Comparison of ENCODE assay signal across 23 mouse cellular contexts in the genomic region with DNA sequence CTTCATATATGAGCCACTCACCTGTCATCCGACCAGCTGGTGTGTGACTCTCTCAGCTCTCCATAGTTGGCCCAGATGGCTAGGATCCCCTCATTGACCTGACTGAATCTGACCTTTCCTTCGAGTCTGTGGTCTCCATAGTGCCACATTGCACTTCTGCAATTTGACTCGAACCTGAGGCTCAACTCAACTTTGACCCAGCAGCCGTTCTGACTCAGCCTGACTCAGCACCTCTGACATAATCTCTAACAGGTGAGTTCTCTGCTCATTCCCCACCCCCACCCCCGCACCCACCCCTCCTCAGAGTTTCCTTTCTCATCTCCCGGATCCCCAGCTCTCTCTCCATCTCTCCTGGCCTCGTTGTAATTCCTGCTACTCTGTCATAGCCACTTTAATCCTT. TPM values are rescaled to one million over a fixed set of nuclear protein-coding genes. Genes with fewer than 3 reads are reported as not detected.
DNase-seq lines count a peak whose midpoint lies in the region; ATAC-seq and TF ChIP-seq lines count a peak whose summit lies in the region.
"Had no signal": no experiment of that assay in that cellular context is flagged by ENCODE, and none has a peak within 500 bp of the region (broad histone marks: within the 10 kb centered on the region; RNA-seq: fewer than 3 reads in every experiment).

No protein-coding gene starts in this region.

- H3K9ac ChIP-seq in ES-Bruce4 (ENCODE audit: low read depth, poor library complexity, severe bottlenecking) (no peak overlapping the region), ES-E14 (ENCODE audit: insufficient read depth, low read depth, low read length, poor library complexity, severe bottlenecking) (no peak overlapping the region)

- intact Hi-C loops in heart, postnatal 10 days (cut with DNase I): loop anchor here (10.0 kb wide), 1 partner anchor 612 kb away; no protein-coding TSS in a partner anchor

- peaks cover 3% of the 10 kb centered on the region for H3K27me3 ChIP-seq in ES-Bruce4 (ENCODE audit: control insufficient read depth, insufficient read depth, low read length, poor library complexity, severe bottlenecking)
- H3K27me3 ChIP-seq: CH12.LX had no signal

- ATAC-seq in activated CD4-positive, CD25-positive, alpha-beta regulatory T cell, adult 4 months: no peak
- ATAC-seq: CD4-positive, CD25-positive, alpha-beta regulatory T cell, adult 4 months; Patski had no signal

- 0 out of 2 replicates have a peak, but pooled peaks have one; percentile 61 for TF ChIP-seq EP300 in ES-Bruce4 (IDR thresholded peaks at IDR 0.05; ENCODE audit: insufficient read depth, low read depth, low read length)

- no peak for TF ChIP-seq CTCF in ES-Bruce4 (IDR thresholded peaks at IDR 0.05; ENCODE audit: low read depth, low read length)

- H3K4me3 ChIP-seq in ES-Bruce4 (ENCODE audit: low read depth, low read length): no peak overlapping the region
- H3K4me3 ChIP-seq in ES-E14 (ENCODE audit: insufficient read depth in 1 of 2, low read depth in 1 of 2, low read length in 2 of 2, poor library complexity in 1 of 2, severe bottlenecking in 1 of 2): no peak overlapping the region

- H3K9me3 ChIP-seq in ES-Bruce4 (replicated peaks; ENCODE audit: control insufficient read depth, insufficient read depth, low read length, poor library complexity, severe bottlenecking) (no peaks in the 10 kb centered on the region), ES-E14 (ENCODE audit: control insufficient read depth, insufficient read depth, low read depth, low read length) (no peaks in the 10 kb centered on the region)

- H3K27ac ChIP-seq in ES-Bruce4 (ENCODE audit: insufficient read depth, low read length): no peak overlapping the region
- no peak overlapping the region for H3K27ac ChIP-seq in ES-E14 (ENCODE audit: insufficient read depth, low read depth, low read length, poor library complexity, severe bottlenecking)

- DNase-seq in ES-E14 (ENCODE audit: low read depth, low spot score): no peak
- DNase-seq in heart, postnatal 10 days: no peak
- DNase-seq: adrenal gland, adult 2 months; adrenal gland, adult 8-10 months; adrenal gland, postnatal 10 days; adrenal gland, postnatal 14 days; adrenal gland, postnatal 25 days; adrenal gland, postnatal 36 days; B cell, adult 2 months; cerebellum, adult 11 months; cerebellum, adult 11-12 months; cerebellum, adult 18-20 months; cerebellum, adult 2 months; cerebellum, adult 8-10 months; cerebellum, adult 9-10 months had no signal

- no peak for TF ChIP-seq POLR2A in ES-Bruce4 (IDR thresholded peaks at IDR 0.05; ENCODE audit: insufficient read depth, low read length)

- H3K4me1 ChIP-seq in ES-Bruce4 (ENCODE audit: control insufficient read depth, insufficient read depth, low read length) (no peaks in the 10 kb centered on the region), ES-E14 (ENCODE audit: control insufficient read depth in 2 of 2, insufficient read depth in 2 of 2, low read length in 2 of 2, poor library complexity in 1 of 2) (peaks cover 0 to 3% of the 10 kb centered on the region in 2 experiments; a peak in 1 of 4 replicates)

- no peaks in the 10 kb centered on the region for H3K36me3 ChIP-seq in ES-Bruce4 (ENCODE audit: control insufficient read depth, insufficient read depth, low read length, poor library complexity, severe bottlenecking)
- no peaks in the 10 kb centered on the region for H3K36me3 ChIP-seq in ES-E14 (ENCODE audit: control insufficient read depth, insufficient read depth, low read length, poor library complexity, severe bottlenecking)
- H3K36me3 ChIP-seq: G1E had no signal

- in situ Hi-C loops in ES-E14 (cut with MboI; ENCODE audit: low sequenced_read_pairs in 2 of 2, unreplicated experiment in 2 of 2): no loop called here

TF ChIP-seq in ES-E14, 5 proteins besides CTCF, POLR2A, EP300 and RAD21:
- TF ChIP-seq MAFK (IDR thresholded peaks at IDR 0.05; ENCODE audit: insufficient read depth, low read depth, low read length): peak; percentile 76
- TF ChIP-seq ZNF384 (IDR thresholded peaks at IDR 0.05; ENCODE audit: low read depth, low read length): no peak

RNA-seq across cellular contexts. Expression of a gene that starts 4.7 kb away (rescaled TPM):
- 1.1 and 1.3 TPM in 2 replicates for polyA plus RNA-seq in ES-Bruce4 (2011; ENCODE audit: insufficient read depth, insufficient read length, low read depth, missing spikeins)
- total RNA-seq in ES-E14 (2012; rRNA removed): 0.98 and 2.4 TPM in 2 replicates
- not detected for total RNA-seq in heart, postnatal 10 days (2021)
- under 1 TPM in 1 of 2 experiments, not detected in 1; 0.13 TPM for polyA plus RNA-seq in activated CD4-positive, CD25-positive, alpha-beta regulatory T cell, adult 4 months (2017; shearing (Covaris generic))
- total RNA-seq: CH12.LX, MEL had no signal
- polyA plus RNA-seq: C2C12, G1E, Patski had no signal
